Mouse (Mus musculus) hindbrain, embryonic 14.5 days (tissue): Measurements from ENCODE around the gene Erp29. TPM values are rescaled to one million over a fixed set of nuclear protein-coding genes. Genes with fewer than 3 reads are reported as not detected.

Experiments
- ATAC-seq: fragments of 200-750 bp; cut with Nextera tagmentation; 2 replicates; pipeline ENCODE4 v1.8.0; 2017; ENCODE audit warnings: moderate number of reproducible peaks, mild to moderate bottlenecking, moderate TSS enrichment, moderate library complexity; ENCODE audit not compliant: low FRiP score
- DNase-seq: peaks from one replicate; pipeline ENCODE4 v3.0.0-alpha.2; 2015; ENCODE audit warnings: low spot score
- H3K27ac ChIP-seq: fragments of 300-500 bp; sonication (generic); 2 replicates; pipeline ENCODE4 v1.5.1; 2014; ENCODE audit warnings: mild to moderate bottlenecking, moderate library complexity
- H3K27me3 ChIP-seq: fragments of 300-500 bp; sonication (generic); 2 replicates; pipeline ENCODE4 v1.6.1; 2014; ENCODE audit warnings: mild to moderate bottlenecking, low read length, mixed read lengths; ENCODE audit not compliant: control insufficient read depth, insufficient read depth
- H3K36me3 ChIP-seq: fragments of 300-500 bp; sonication (generic); replicated peaks from 2 replicates; pipeline ENCODE4 v1.6.1; 2014; ENCODE audit not compliant: control insufficient read depth, insufficient read depth
- H3K4me1 ChIP-seq: fragments of 300-500 bp; sonication (generic); replicated peaks from 2 replicates; pipeline ENCODE4 v1.6.1; 2014; ENCODE audit warnings: antibody characterized with exemption, low read length, mixed read lengths; ENCODE audit not compliant: control insufficient read depth, insufficient read depth
- H3K4me2 ChIP-seq: fragments of 300-500 bp; sonication (generic); replicated peaks from 2 replicates; pipeline ENCODE4 v1.6.1; 2014; ENCODE audit warnings: mild to moderate bottlenecking, moderate library complexity
- H3K4me3 ChIP-seq: fragments of 300-500 bp; sonication (generic); replicated peaks from 2 replicates; pipeline ENCODE4 v1.5.1; 2014; ENCODE audit warnings: mild to moderate bottlenecking, low read length
- H3K9ac ChIP-seq: fragments of 300-500 bp; sonication (generic); 2 replicates; pipeline ENCODE4 v1.6.1; 2014
- H3K9me3 ChIP-seq: fragments of 300-500 bp; sonication (generic); 2 replicates; pipeline ENCODE4 v1.6.1; 2016; ENCODE audit warnings: low read length; ENCODE audit not compliant: control insufficient read depth
- WGBS: fragments of 180-500 bp; shearing (Covaris S2); extraction: QIAGEN DNeasy Blood & Tissue Kit; methylation state at CpG from one replicate; pipeline ENCODE4 v1.1.7; 2014; 5-methylcytosine and 5-hydroxymethylcytosine counted together
- polyA plus RNA-seq: library from polyadenylated mRNA; unstranded; fragments of >200 nt; fragmentation: Nextera tagmentation; extraction: Ambion mirVana; gene quantifications from 2 replicates; pipeline ENCODE4 v1.2.1, GENCODE M21; 2014

The Erp29 gene
- polyA plus RNA-seq, 1 experiment from 2014 or later: 146 TPM

DNA sequence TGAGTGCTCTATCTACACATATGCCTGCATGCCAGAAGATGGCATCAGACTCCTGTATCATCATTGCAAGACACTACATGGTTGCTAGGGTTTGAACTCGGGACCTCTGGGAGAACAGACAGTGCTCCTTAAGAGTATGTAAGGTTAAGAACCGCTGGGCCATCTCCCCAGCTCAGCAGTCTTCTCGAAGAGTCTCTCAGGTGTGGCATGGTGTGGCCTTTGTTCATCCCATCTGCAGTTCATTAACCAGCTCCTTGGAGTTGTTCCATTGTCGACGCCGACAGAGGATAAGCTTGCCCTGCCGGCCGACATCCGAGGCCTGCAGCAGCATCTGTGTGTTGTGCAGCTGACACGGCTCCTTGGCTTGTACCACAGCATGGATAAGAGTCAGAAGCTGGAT lies 29.0 kb downstream of the Erp29 start:
- no peaks in the 10 kb centered on the region for H3K9me3 ChIP-seq
- H3K4me3 ChIP-seq: no peak overlapping the region
- 91% methylated on average over 10 of the region's 10 CpGs for WGBS
- peaks cover 100% of the 10 kb centered on the region for H3K36me3 ChIP-seq
- H3K27ac ChIP-seq: no peak overlapping the region
- ATAC-seq: no peak
- DNase-seq: no peak
- no peaks in the 10 kb centered on the region for H3K27me3 ChIP-seq
- H3K4me1 ChIP-seq: no peaks in the 10 kb centered on the region
- no peak overlapping the region for H3K9ac ChIP-seq
- no peak overlapping the region for H3K4me2 ChIP-seq

DNA sequence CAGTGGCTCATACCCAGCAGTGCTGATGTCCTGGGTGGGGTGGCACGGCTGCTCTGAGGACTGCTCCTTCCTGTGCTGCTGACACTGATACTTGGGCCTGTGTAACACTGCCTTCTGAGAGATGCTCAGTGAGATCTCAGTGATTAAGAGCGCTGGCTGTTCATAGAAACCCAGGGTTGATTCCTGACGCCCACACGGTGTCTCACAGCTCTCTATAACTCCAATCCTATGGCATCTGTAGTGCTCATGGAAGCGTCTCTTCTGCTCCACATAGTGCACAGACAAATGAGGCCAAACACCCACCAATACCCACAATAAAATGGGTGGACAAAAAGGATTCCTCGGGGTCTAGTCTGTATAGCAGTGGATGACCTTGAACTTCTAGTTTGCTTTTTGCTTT lies 29.5 kb downstream of the Erp29 start:
- no peaks in the 10 kb centered on the region for H3K9me3 ChIP-seq
- DNase-seq (no peak), ATAC-seq (no peak)
- no peak overlapping the region for H3K9ac ChIP-seq
- H3K27ac ChIP-seq: no peak overlapping the region
- WGBS: 96% methylated on average over 6 of the region's 6 CpGs
- H3K4me2 ChIP-seq: no peak overlapping the region
- no peaks in the 10 kb centered on the region for H3K4me1 ChIP-seq
- no peak overlapping the region for H3K4me3 ChIP-seq
- H3K27me3 ChIP-seq: no peaks in the 10 kb centered on the region
- H3K36me3 ChIP-seq: peaks cover 100% of the 10 kb centered on the region

DNA sequence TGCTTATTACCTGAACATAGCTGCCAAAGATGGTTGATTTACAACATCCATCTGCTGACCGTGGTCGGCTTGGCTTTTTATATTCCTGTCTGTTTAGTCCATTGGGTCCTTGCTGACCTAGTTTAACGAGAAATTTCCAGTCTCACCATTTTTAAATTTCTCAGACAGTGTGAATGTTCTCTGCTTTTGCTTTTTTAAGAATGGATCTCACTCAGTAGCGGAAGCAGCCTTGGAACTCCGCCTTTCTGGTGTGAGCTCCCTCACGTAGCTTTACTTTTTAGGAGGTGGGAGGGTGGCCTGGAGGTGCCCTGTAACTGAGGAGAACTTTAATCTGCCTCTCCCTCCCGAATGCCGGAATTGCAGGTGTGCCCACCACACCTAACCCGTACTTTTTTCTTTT lies 31.6 kb downstream of the Erp29 start:
- Histone ChIP-seq H3K9me3 (no peaks in the 10 kb centered on the region), H3K4me2 (no peak overlapping the region), H3K9ac (no peak overlapping the region), H3K36me3 (peaks cover 100% of the 10 kb centered on the region), H3K27ac (no peak overlapping the region), H3K4me1 (no peaks in the 10 kb centered on the region), H3K4me3 (no peak overlapping the region), H3K27me3 (no peaks in the 10 kb centered on the region)
- ATAC-seq (no peak), DNase-seq (no peak)
- 94% methylated on average over 9 of the region's 9 CpGs for WGBS

DNA sequence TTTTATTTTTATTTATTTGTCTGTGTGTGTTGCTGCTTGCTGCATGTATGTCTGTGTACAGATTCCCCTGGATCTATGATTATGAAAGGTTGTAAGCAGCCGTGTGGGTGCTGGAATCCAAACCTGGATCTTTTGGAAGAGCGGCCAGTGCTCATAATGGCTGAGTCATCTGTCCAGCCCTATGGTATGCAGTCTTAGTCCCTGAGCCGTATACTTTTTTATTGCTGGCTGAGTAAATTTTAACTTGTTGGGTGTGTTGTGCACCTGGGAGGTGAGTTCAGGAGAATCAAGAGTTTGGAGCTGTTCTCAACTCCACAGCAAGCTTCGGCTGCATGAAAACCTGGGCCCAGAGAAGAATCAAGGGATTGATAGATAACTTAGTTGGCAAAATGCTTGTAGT lies 41.3 kb downstream of the Erp29 start:
- H3K4me2 ChIP-seq: no peak overlapping the region
- DNase-seq (no peak), ATAC-seq (no peak)
- H3K9ac ChIP-seq: no peak overlapping the region
- 97% methylated on average over 4 of the region's 4 CpGs for WGBS
- H3K27me3 ChIP-seq: no peaks in the 10 kb centered on the region
- no peak overlapping the region for H3K4me3 ChIP-seq
- H3K4me1 ChIP-seq: no peaks in the 10 kb centered on the region
- H3K9me3 ChIP-seq: no peaks in the 10 kb centered on the region
- no peak overlapping the region for H3K27ac ChIP-seq
- H3K36me3 ChIP-seq: peaks cover 90% of the 10 kb centered on the region

DNA sequence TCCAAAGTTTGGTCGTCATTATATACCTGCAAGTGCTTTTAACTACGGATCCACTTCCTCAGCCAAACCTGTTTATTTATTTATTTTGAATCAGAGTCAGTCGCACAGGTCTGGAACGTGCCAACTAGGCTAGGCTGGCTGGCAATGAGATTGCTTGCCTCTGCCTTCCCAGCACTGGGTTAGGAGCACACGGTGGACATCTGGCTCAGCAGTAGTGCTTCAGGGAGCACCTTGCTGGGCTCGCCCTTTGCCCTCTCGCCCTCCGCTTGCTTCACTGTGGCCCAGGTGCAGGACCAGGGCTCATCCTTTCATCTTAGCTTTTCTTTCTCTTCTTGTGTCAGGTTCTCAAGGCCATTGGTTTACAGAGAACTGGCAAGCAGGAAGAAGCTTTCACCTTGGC lies 44.5 kb downstream of the Erp29 start:
- Histone ChIP-seq H3K9ac (no peak overlapping the region), H3K9me3 (no peaks in the 10 kb centered on the region), H3K36me3 (peaks cover 77% of the 10 kb centered on the region), H3K4me2 (no peak overlapping the region), H3K27me3 (no peaks in the 10 kb centered on the region), H3K27ac (no peak overlapping the region), H3K4me3 (no peak overlapping the region), H3K4me1 (no peaks in the 10 kb centered on the region)
- no peak for DNase-seq
- no peak for ATAC-seq
- WGBS: 94% methylated on average over 8 of the region's 8 CpGs

DNA sequence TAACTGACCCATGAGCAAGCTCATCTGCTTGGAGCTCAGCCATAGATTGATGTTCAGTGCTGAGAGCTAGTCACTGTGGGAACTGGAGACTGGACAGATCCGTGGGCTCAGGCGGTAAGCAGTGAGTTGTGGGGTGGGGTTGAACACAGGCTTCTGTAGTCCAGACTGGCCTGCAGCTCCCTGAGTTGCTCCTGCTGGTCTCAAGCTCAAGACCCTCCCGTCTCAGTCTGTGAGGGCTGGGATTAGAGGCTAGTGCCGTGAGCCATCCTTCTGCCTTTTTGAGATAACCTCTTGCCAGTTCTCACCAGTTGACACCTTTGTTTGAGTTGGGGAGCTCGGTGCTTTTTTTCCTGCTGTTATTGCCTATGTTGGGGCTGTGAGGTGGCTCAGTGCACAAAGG lies 51.5 kb downstream of the Erp29 start:
- no peak for ATAC-seq
- Histone ChIP-seq H3K4me1 (peaks cover 18% of the 10 kb centered on the region), H3K27me3 (no peaks in the 10 kb centered on the region), H3K4me3 (no peak overlapping the region), H3K27ac (no peak overlapping the region), H3K4me2 (no peak overlapping the region), H3K36me3 (peaks cover 25% of the 10 kb centered on the region), H3K9ac (no peak overlapping the region), H3K9me3 (no peaks in the 10 kb centered on the region)
- no peak for DNase-seq
- WGBS: 90% methylated on average over 5 of the region's 5 CpGs

DNA sequence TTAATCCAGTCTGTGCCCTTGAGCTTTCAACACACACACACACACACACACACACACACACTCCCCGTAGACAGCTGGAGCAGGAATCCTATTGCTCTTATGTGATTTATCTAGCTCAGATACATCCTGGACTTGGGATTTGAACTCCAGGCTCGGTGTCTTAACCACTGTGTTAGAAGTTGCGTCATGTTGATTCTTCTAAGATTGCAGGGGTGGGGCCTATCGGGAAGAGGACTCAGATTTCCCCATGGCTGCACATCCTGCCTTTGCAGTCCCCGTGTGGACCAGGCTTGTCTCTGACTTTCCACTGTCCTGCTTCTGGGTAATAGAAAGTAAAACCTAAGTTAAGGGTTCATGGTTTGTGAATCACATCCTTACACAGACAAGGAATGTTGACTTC lies 52.2 kb downstream of the Erp29 start:
- Histone ChIP-seq H3K9me3 (no peaks in the 10 kb centered on the region), H3K4me3 (no peak overlapping the region), H3K9ac (no peak overlapping the region), H3K27me3 (no peaks in the 10 kb centered on the region), H3K4me2 (no peak overlapping the region), H3K4me1 (peaks cover 18% of the 10 kb centered on the region), H3K36me3 (peaks cover 23% of the 10 kb centered on the region), H3K27ac (no peak overlapping the region)
- no peak for ATAC-seq
- 86% methylated on average over 5 of the region's 5 CpGs for WGBS
- no peak for DNase-seq

DNA sequence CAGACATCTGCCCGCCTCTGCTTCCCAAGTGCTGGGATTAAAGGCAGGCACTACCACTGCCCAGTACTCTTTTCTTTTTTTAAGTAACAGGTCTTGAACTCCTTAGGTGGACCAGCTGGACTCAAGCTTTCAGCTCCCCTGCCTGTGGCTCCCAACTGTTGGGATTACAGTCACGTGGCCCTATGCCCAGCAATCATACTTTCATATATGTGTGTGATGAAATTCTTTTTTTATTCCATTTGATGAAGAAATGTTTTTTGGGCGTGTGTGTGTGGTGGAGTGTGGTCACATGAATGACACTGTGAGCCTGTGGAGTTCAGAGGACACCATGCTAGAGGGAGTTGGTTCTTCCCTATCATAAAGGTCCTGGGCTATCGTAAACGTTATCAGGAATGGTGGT lies 52.8 kb downstream of the Erp29 start:
- no peaks in the 10 kb centered on the region for H3K9me3 ChIP-seq
- ATAC-seq: no peak
- H3K27me3 ChIP-seq: no peaks in the 10 kb centered on the region
- H3K4me1 ChIP-seq: peaks cover 18% of the 10 kb centered on the region
- peaks cover 23% of the 10 kb centered on the region for H3K36me3 ChIP-seq
- no peak overlapping the region for H3K27ac ChIP-seq
- WGBS: 91% methylated on average over 5 of the region's 5 CpGs
- no peak overlapping the region; the same call in 1 of the 2 replicates for H3K4me3 ChIP-seq
- H3K9ac ChIP-seq: peak overlapping the region; percentile 92; the same call in 1 of the 2 replicates
- no peak for DNase-seq
- peak overlapping the region; percentile 89; the same call in 1 of the 2 replicates for H3K4me2 ChIP-seq

DNA sequence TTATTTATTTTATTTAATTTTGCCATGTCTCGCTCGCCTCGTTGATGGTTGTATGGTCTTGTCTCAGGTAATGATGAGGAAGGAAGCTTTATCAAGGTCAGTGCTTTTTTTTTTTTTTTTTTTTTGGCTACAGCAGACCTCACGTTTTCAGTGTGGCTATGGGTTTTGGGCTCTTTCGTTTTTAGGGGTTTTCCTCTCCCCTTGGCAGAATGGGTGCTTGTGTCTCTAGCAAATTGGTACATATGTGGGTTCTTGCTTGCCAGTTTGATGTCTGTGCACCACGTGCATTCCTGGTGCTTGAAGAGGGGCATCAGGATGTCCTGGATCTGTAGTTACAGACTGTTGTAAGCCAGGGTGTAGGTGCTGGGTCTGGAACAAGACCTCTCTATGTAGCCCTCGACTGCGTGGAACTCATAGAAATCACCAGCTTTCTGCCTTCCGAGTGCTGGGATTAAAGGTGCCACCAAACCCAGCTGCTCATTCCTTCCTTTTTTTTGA lies 53.3 kb downstream of the Erp29 start:
- H3K9me3 ChIP-seq: no peaks in the 10 kb centered on the region
- H3K27me3 ChIP-seq: no peaks in the 10 kb centered on the region
- ATAC-seq (no peak), DNase-seq (no peak)
- H3K4me3 ChIP-seq: peak overlapping the region; percentile 98
- H3K36me3 ChIP-seq: peaks cover 20% of the 10 kb centered on the region
- WGBS: 60% methylated on average over 9 of the region's 9 CpGs
- no peak overlapping the region for H3K27ac ChIP-seq
- H3K4me2 ChIP-seq: peak overlapping the region; percentile 89
- H3K9ac ChIP-seq: peak overlapping the region; percentile 92
- H3K4me1 ChIP-seq: peaks cover 18% of the 10 kb centered on the region
